Mouse (Mus musculus) kidney, adult 2 months (tissue): Measurements from ENCODE around the gene Olfr355. TPM values are rescaled to one million over a fixed set of nuclear protein-coding genes. Genes with fewer than 3 reads are reported as not detected.

Experiments
- DNase-seq: peaks from one replicate; pipeline ENCODE4 v3.0.0; 2021
- H3K27ac ChIP-seq: fragments of 200-500 bp; 2 replicates; pipeline ENCODE4 v1.5.1; 2012; ENCODE audit warnings: low read depth, low read length, control low read depth, inconsistent platforms; ENCODE audit not compliant: insufficient read depth
- H3K27me3 ChIP-seq: fragments of 200-500 bp; replicated peaks from 2 replicates; pipeline ENCODE4 v1.6.1; 2012; ENCODE audit warnings: mild to moderate bottlenecking, moderate library complexity, low read length, inconsistent platforms; ENCODE audit not compliant: control insufficient read depth, insufficient read depth
- H3K36me3 ChIP-seq: fragments of 200-500 bp; 2 replicates; pipeline ENCODE4 v1.6.1; 2012; ENCODE audit warnings: mild to moderate bottlenecking, moderate library complexity, low read length, inconsistent platforms; ENCODE audit not compliant: control insufficient read depth, insufficient read depth
- H3K4me1 ChIP-seq: fragments of 200-500 bp; 2 replicates; pipeline ENCODE4 v1.6.1; 2011; ENCODE audit warnings: low read length; ENCODE audit not compliant: control insufficient read depth, insufficient read depth
- H3K4me3 ChIP-seq: fragments of 200-500 bp; 2 replicates; pipeline ENCODE4 v1.5.1; 2011; ENCODE audit warnings: mild to moderate bottlenecking, low read depth, low read length, control low read depth; ENCODE audit not compliant: insufficient read depth
- CTCF ChIP-seq: fragments of 200-500 bp; conservative IDR thresholded peaks from 2 replicates; pipeline ENCODE4 v1.5.1; 2011; ENCODE audit warnings: low read depth, mild to moderate bottlenecking, control low read depth, low read length, moderate library complexity, mixed read lengths; ENCODE audit not compliant: insufficient read depth, insufficient read length
- POLR2A ChIP-seq: fragments of 200-500 bp; IDR thresholded peaks from one replicate; pipeline ENCODE4 v1.6.1; 2011; ENCODE audit warnings: low read depth, low read length, control low read depth
- WGBS: fragments of 180-500 bp; shearing (Covaris S2); methylation state at CpG from one replicate; pipeline ENCODE4 v1.1.7; 2018; 5-methylcytosine and 5-hydroxymethylcytosine counted together
- polyA plus RNA-seq: library from polyadenylated mRNA; depleted of rRNA; stranded (reverse); fragments of >200 nt; gene quantifications from 2 replicates; pipeline ENCODE4 v1.2.3, GENCODE M21; 2012; rRNA removed

Olfr355 gene
- not detected in 2 replicates for polyA plus RNA-seq

- no peak for DNase-seq
- no peaks in the 10 kb centered on the region for H3K27me3 ChIP-seq
- H3K4me3 ChIP-seq = no peak within 1 kb of the TSS
- no peak within 1 kb of the TSS for H3K27ac ChIP-seq
- no peaks in the 10 kb centered on the region for H3K36me3 ChIP-seq
- TF ChIP-seq POLR2A (no peak), CTCF (no peak)
- no peaks in the 10 kb centered on the region for H3K4me1 ChIP-seq
These were observed at the start of gene Olfr355 for GRCm38 (mm10) chr2:36928797-36929196. TSS of gene Olfr355 (minus strand) at chr2:36928897.

GRCm38 (mm10) chr2:36936821-36937220 lies 8.1 kb upstream of the Olfr355 start, which contains the start of gene Olfr356:
TSS of gene Olfr356 (plus strand) at chr2:36937121.
- H3K27me3 ChIP-seq = no peaks in the 10 kb centered on the region
- 78% methylated on average over 2 of the region's 2 CpGs for WGBS
- H3K4me3 ChIP-seq = no peak within 1 kb of the TSS
- no peak within 1 kb of the TSS for H3K27ac ChIP-seq
- DNase-seq = no peak
- no peaks in the 10 kb centered on the region for H3K36me3 ChIP-seq
- H3K4me1 ChIP-seq = no peaks in the 10 kb centered on the region
- no peak for TF ChIP-seq CTCF
- no peak for TF ChIP-seq POLR2A

DNA sequence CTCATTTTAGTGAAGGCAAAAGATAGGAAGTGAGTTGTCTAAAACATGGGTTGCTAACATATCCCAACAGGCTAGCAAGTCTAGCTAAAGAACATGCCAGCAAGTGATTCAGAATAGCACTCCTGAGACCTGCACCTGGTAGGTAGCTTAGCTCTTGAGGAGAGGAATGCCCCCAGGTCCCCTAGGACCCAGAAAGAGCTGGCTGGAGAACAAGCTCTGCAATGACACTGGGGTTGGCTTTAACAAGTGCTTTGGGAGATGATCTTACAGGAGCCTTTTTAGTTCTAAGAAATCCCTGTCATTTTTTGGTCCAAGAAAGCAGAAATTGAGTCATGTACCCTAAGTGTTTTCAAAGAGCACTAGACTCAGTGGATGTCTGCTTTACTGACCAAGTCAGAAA lies 23.3 kb downstream of the Olfr355 start, which contains the start of gene Olfr354:
Gene Olfr354 (plus strand): TSS at position 301 of the 400 bp plus-strand sequence.
- Histone ChIP-seq H3K4me3 (no peak within 1 kb of the TSS), H3K27me3 (no peaks in the 10 kb centered on the region), H3K36me3 (no peaks in the 10 kb centered on the region), H3K27ac (no peak within 1 kb of the TSS), H3K4me1 (no peaks in the 10 kb centered on the region)
- DNase-seq = no peak
- TF ChIP-seq CTCF (no peak), POLR2A (no peak)

- no peaks in the 10 kb centered on the region for H3K36me3 ChIP-seq
- DNase-seq = no peak
- no peak overlapping the region for H3K4me3 ChIP-seq
- TF ChIP-seq POLR2A (no peak), CTCF (no peak)
- H3K27me3 ChIP-seq = no peaks in the 10 kb centered on the region
- no peak overlapping the region for H3K27ac ChIP-seq
- no peaks in the 10 kb centered on the region for H3K4me1 ChIP-seq
These were observed 31.6 kb downstream of the Olfr355 start for GRCm38 (mm10) chr2:36897114-36897513.

- no peaks in the 10 kb centered on the region for H3K36me3 ChIP-seq
- TF ChIP-seq CTCF = no peak
- no peak for TF ChIP-seq POLR2A
- H3K4me3 ChIP-seq = no peak within 1 kb of the TSS
- no peaks in the 10 kb centered on the region for H3K27me3 ChIP-seq
- H3K27ac ChIP-seq = no peak within 1 kb of the TSS
- H3K4me1 ChIP-seq = no peaks in the 10 kb centered on the region
- no peak for DNase-seq
These were observed 35.9 kb downstream of the Olfr355 start, which contains the start of gene Olfr353 for GRCm38 (mm10) chr2:36892836-36893235. TSS of gene Olfr353 (minus strand) at chr2:36892936.

Other genes with a start within 250 kb of the Olfr355 start
- not detected in 2 replicates for gene Olfr346, start 243.1 kb downstream of the Olfr355 start, polyA plus RNA-seq
- not detected in 2 replicates for gene Olfr347, start 197.0 kb downstream of the Olfr355 start, polyA plus RNA-seq
- not detected in 2 replicates for gene Olfr348, start 144.6 kb downstream of the Olfr355 start, polyA plus RNA-seq
- not detected in 2 replicates for gene Olfr50, start 138.4 kb downstream of the Olfr355 start, polyA plus RNA-seq
- not detected in 2 replicates for gene Olfr3, start 111.9 kb downstream of the Olfr355 start, polyA plus RNA-seq
- not detected in 2 replicates for gene Olfr350, start 82.6 kb downstream of the Olfr355 start, polyA plus RNA-seq
- not detected in 2 replicates for gene Olfr351, start 66.2 kb downstream of the Olfr355 start, polyA plus RNA-seq
- not detected in 2 replicates for gene Olfr352, start 60.4 kb downstream of the Olfr355 start, polyA plus RNA-seq
- gene Olfr353, start 36.0 kb downstream of the Olfr355 start, polyA plus RNA-seq = not detected in 2 replicates
- gene Olfr354, start 23.2 kb downstream of the Olfr355 start, polyA plus RNA-seq = not detected in 2 replicates
- not detected in 2 replicates for gene Olfr356, start 8.2 kb upstream of the Olfr355 start, polyA plus RNA-seq
- gene Olfr357, start 64.9 kb upstream of the Olfr355 start, polyA plus RNA-seq = not detected in 2 replicates
- not detected in 2 replicates for gene Olfr358, start 80.4 kb upstream of the Olfr355 start, polyA plus RNA-seq
- gene Olfr360, start 136.8 kb upstream of the Olfr355 start, polyA plus RNA-seq = not detected in 2 replicates
- not detected in 2 replicates for gene Olfr361, start 160.4 kb upstream of the Olfr355 start, polyA plus RNA-seq
- not detected in 2 replicates for gene Olfr362, start 189.0 kb upstream of the Olfr355 start, polyA plus RNA-seq
- gene Olfr364-ps1, start 210.4 kb upstream of the Olfr355 start, polyA plus RNA-seq = not detected in 2 replicates